Mouse (Mus musculus): ENCODE measurements around the gene Aass. TPM values are rescaled to one million over a fixed set of nuclear protein-coding genes. Genes with fewer than 3 reads are reported as not detected.
A peak's percentile ranks its signal among the peaks of the same experiment; 100 is the strongest.
"Not testable (repeated sequence)": the region's sequence is repeated elsewhere in the genome, so short reads cannot be mapped to it uniquely, and the experiment has no call there.

Gene Aass
- polyA plus RNA-seq, 1 experiment from 2014 or later = 4.9 TPM

DNA sequence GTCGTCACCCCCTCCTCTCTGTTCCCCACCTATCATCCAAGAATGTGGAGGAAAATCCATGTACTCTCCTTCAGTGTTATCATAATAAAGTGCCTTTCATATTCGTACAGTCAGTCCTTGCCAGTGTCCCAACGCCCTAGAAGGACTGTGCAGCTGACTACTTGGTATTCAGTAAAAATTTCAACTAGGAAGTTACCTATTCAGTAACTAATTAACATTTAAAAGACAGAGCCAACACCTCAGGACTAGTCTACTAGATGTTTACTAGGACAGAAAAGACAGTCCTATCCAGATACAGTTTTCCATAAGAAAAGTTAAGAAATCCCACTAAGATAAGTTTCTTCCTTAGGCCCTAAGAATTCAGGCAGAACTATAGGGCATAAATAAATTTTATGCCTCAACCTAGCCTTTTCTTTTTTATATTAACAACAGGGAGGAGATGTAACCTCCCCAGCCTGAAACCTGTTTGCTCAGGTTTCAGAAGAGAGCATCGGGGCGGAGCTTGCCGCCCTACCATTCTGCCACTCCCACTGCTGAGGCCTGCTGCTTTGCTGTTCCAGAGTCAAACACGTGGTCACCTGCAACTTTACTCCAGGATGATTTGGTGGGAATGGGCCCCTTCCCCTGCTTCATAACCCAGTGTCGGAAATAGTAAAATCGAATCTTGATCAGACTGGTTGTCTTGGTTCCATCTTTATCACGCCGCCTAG, 42.3 kb downstream of the Aass start:
- H3K4me3 ChIP-seq (ENCODE audit: low read depth, low read length); H3K9me3 ChIP-seq (replicated peaks; ENCODE audit: control insufficient read depth, low read length); H3K9ac ChIP-seq (replicated peaks; ENCODE audit: low read length); DNase-seq (ENCODE audit: low spot score); H3K4me2 ChIP-seq (ENCODE audit: low read depth, low read length); H3K27ac ChIP-seq (replicated peaks; ENCODE audit: low read depth, low read length); H3K4me1 ChIP-seq (ENCODE audit: control insufficient read depth, insufficient read depth, low read length); H3K36me3 ChIP-seq (replicated peaks; ENCODE audit: control insufficient read depth, insufficient read depth, low read depth, low read length); ATAC-seq (replicated peaks; ENCODE audit: insufficient number of reproducible peaks, low FRiP score, low TSS enrichment, low read depth); H3K27me3 ChIP-seq (ENCODE audit: control insufficient read depth, insufficient read depth, low read length): not testable (repeated sequence)
- 90% methylated on average over 11 of the region's 11 CpGs for WGBS

DNA sequence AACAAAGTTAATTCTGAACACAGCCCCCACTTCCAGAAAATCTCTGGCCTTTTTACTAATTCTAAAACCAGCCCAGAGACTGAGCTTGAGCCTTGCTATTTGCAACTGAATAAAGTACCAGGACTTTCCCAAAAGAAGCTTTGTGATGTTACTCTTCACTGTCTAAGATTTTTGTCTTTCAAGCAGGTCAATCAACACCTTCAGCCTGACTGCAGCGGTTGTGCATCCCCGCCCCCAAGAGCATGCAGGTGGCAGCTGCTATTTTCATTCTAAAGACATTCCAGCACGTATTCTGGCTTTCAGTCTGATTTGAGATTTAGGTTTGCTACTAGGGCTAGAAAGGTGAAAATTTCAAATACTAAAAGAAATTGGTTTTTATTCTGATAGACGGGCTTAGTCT, 43.5 kb downstream of the Aass start:
- H3K27me3 ChIP-seq (ENCODE audit: control insufficient read depth, insufficient read depth, low read length); H3K9me3 ChIP-seq (replicated peaks; ENCODE audit: control insufficient read depth, low read length); H3K27ac ChIP-seq (replicated peaks; ENCODE audit: low read depth, low read length); DNase-seq (ENCODE audit: low spot score); H3K4me2 ChIP-seq (ENCODE audit: low read depth, low read length); H3K4me1 ChIP-seq (ENCODE audit: control insufficient read depth, insufficient read depth, low read length); ATAC-seq (replicated peaks; ENCODE audit: insufficient number of reproducible peaks, low FRiP score, low TSS enrichment, low read depth); H3K9ac ChIP-seq (replicated peaks; ENCODE audit: low read length); H3K4me3 ChIP-seq (ENCODE audit: low read depth, low read length); H3K36me3 ChIP-seq (replicated peaks; ENCODE audit: control insufficient read depth, insufficient read depth, low read depth, low read length): not testable (repeated sequence)
- 67% methylated on average over 4 of the region's 4 CpGs for WGBS

GRCm38 (mm10) chr6:23084587-23085421, 48.0 kb downstream of the Aass start:
- 90% methylated on average over 5 of the region's 5 CpGs for WGBS

DNA sequence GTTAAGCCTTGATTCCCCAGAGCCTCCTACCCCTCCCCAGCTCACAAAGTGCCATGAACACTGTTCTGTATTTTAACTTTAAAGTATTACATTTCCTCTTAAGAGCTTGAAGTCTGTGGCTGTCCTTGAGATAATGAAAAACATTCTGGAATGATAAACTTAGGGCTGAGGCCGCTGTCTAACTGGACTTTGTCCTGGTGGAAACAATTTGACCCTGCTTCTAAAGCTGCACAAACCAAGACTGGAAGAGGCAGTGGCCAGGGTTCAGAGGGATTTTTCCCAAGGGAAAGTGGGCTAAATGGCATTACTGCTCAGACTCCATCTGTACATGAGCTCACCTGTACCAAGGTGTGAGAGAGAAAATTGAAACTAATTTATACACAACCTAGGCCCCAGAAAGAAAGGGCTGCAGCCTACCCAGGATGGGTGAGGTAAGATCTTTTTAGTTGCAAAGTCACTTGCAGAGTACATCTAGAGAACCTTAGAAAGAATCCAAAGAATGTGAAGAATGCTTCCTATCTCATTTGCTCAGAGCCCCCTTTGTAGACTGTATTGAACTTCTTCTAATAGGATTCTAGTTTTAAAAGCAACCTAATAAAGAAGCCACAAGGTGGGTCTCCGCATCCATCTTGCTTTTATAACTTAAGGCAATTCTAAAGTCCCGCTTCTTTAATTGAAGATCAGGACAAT, 52.6 kb downstream of the Aass start:
- Histone ChIP-seq H3K36me3 (replicated peaks; ENCODE audit: control insufficient read depth, insufficient read depth, low read depth, low read length) (no peaks in the 10 kb centered on the region), H3K9ac (replicated peaks; ENCODE audit: low read length) (no peak overlapping the region), H3K4me2 (ENCODE audit: low read depth, low read length) (no peak overlapping the region), H3K27ac (replicated peaks; ENCODE audit: low read depth, low read length) (no peak overlapping the region), H3K27me3 (ENCODE audit: control insufficient read depth, insufficient read depth, low read length) (no peaks in the 10 kb centered on the region), H3K9me3 (replicated peaks; ENCODE audit: control insufficient read depth, low read length) (no peaks in the 10 kb centered on the region), H3K4me1 (ENCODE audit: control insufficient read depth, insufficient read depth, low read length) (no peaks in the 10 kb centered on the region), H3K4me3 (ENCODE audit: low read depth, low read length) (no peak overlapping the region)
- DNase-seq (ENCODE audit: low spot score) = peak; percentile 20
- no peak for ATAC-seq (replicated peaks; ENCODE audit: insufficient number of reproducible peaks, low FRiP score, low TSS enrichment, low read depth)
- WGBS = 46% methylated on average over 3 of the region's 3 CpGs

More at GRCm38 (mm10) chr6:23084587-23085421, 48.0 kb downstream of the Aass start:
- Histone ChIP-seq H3K4me1 (ENCODE audit: control insufficient read depth, insufficient read depth, low read length) (no peaks in the 10 kb centered on the region), H3K9ac (replicated peaks; ENCODE audit: low read length) (no peak overlapping the region), H3K4me3 (ENCODE audit: low read depth, low read length) (no peak overlapping the region), H3K27ac (replicated peaks; ENCODE audit: low read depth, low read length) (no peak overlapping the region), H3K27me3 (ENCODE audit: control insufficient read depth, insufficient read depth, low read length) (no peaks in the 10 kb centered on the region), H3K4me2 (ENCODE audit: low read depth, low read length) (no peak overlapping the region), H3K36me3 (replicated peaks; ENCODE audit: control insufficient read depth, insufficient read depth, low read depth, low read length) (no peaks in the 10 kb centered on the region), H3K9me3 (replicated peaks; ENCODE audit: control insufficient read depth, low read length) (no peaks in the 10 kb centered on the region)
- ATAC-seq (replicated peaks; ENCODE audit: insufficient number of reproducible peaks, low FRiP score, low TSS enrichment, low read depth) (no peak), DNase-seq (ENCODE audit: low spot score) (no peak)

- DNase-seq (ENCODE audit: low spot score) (no peak), ATAC-seq (replicated peaks; ENCODE audit: insufficient number of reproducible peaks, low FRiP score, low TSS enrichment, low read depth) (no peak)
- H3K9ac ChIP-seq (replicated peaks; ENCODE audit: low read length) = no peak overlapping the region
- H3K4me2 ChIP-seq (ENCODE audit: low read depth, low read length) = no peak overlapping the region
- H3K9me3 ChIP-seq (replicated peaks; ENCODE audit: control insufficient read depth, low read length) = no peaks in the 10 kb centered on the region
- H3K4me1 ChIP-seq (ENCODE audit: control insufficient read depth, insufficient read depth, low read length) = no peaks in the 10 kb centered on the region
- 81% methylated on average over 2 of the region's 2 CpGs for WGBS
- H3K27me3 ChIP-seq (ENCODE audit: control insufficient read depth, insufficient read depth, low read length) = no peaks in the 10 kb centered on the region
- H3K27ac ChIP-seq (replicated peaks; ENCODE audit: low read depth, low read length) = no peak overlapping the region
- H3K36me3 ChIP-seq (replicated peaks; ENCODE audit: control insufficient read depth, insufficient read depth, low read depth, low read length) = no peaks in the 10 kb centered on the region
- H3K4me3 ChIP-seq (ENCODE audit: low read depth, low read length) = no peak overlapping the region
These were observed 54.5 kb downstream of the Aass start for GRCm38 (mm10) chr6:23078273-23078672.

DNA sequence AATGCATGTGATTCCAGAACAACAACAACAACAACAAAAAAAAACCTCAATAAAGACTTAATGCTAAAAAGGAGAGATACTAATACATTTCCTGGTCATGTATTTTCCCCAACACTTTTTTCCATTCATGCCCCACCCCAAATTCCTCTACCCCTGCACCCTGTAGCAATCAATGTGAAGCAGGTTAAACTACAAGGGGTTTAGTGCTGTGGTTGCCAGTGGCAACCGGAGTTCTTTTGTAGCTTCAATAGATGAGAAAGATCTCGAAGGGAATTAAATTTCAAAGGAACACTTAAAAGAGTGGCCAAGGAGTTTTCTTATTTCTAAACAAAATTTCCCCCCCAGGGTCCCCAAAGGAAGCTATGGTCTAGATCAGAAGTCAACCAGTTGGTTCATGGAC, 56.7 kb downstream of the Aass start:
- no peak overlapping the region for H3K4me2 ChIP-seq (ENCODE audit: low read depth, low read length)
- no peaks in the 10 kb centered on the region for H3K36me3 ChIP-seq (replicated peaks; ENCODE audit: control insufficient read depth, insufficient read depth, low read depth, low read length)
- H3K27ac ChIP-seq (replicated peaks; ENCODE audit: low read depth, low read length) = no peak overlapping the region
- 60% methylated on average over 2 of the region's 2 CpGs for WGBS
- no peak overlapping the region for H3K9ac ChIP-seq (replicated peaks; ENCODE audit: low read length)
- ATAC-seq (replicated peaks; ENCODE audit: insufficient number of reproducible peaks, low FRiP score, low TSS enrichment, low read depth) (no peak), DNase-seq (ENCODE audit: low spot score) (no peak)
- no peaks in the 10 kb centered on the region for H3K4me1 ChIP-seq (ENCODE audit: control insufficient read depth, insufficient read depth, low read length)
- no peaks in the 10 kb centered on the region for H3K9me3 ChIP-seq (replicated peaks; ENCODE audit: control insufficient read depth, low read length)
- H3K27me3 ChIP-seq (ENCODE audit: control insufficient read depth, insufficient read depth, low read length) = no peaks in the 10 kb centered on the region
- H3K4me3 ChIP-seq (ENCODE audit: low read depth, low read length) = no peak overlapping the region

GRCm38 (mm10) chr6:23055734-23056133, 77.1 kb downstream of the Aass start:
- H3K9ac ChIP-seq (replicated peaks; ENCODE audit: low read length) = no peak overlapping the region
- ATAC-seq (replicated peaks; ENCODE audit: insufficient number of reproducible peaks, low FRiP score, low TSS enrichment, low read depth) = no peak
- 84% methylated on average over 5 of the region's 5 CpGs for WGBS

DNA sequence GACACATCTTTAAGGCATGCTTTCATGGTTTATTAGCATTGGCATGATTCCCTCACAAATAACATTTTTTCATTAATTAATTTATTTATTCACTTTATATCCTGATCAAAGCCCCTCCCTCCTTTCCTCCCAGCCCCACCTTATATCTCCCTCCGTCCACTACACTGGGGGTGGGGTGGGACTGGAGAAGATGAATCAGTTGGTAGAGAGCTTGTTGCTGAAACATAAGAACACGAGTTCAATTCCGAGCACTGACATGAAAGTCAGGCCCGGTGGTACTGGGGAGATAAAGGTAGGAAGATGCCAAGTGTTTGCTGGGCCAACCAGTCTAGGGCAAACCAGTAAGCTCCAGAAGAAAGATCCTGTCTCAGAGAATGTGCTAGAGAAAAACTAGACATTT, 84.0 kb downstream of the Aass start:
- H3K9ac ChIP-seq (replicated peaks; ENCODE audit: low read length) = no peak overlapping the region
- no peaks in the 10 kb centered on the region for H3K36me3 ChIP-seq (replicated peaks; ENCODE audit: control insufficient read depth, insufficient read depth, low read depth, low read length)
- 82% methylated on average over 4 of the region's 4 CpGs for WGBS
- H3K27ac ChIP-seq (replicated peaks; ENCODE audit: low read depth, low read length) = no peak overlapping the region
- no peaks in the 10 kb centered on the region for H3K27me3 ChIP-seq (ENCODE audit: control insufficient read depth, insufficient read depth, low read length)
- no peak overlapping the region for H3K4me2 ChIP-seq (ENCODE audit: low read depth, low read length)
- no peak for DNase-seq (ENCODE audit: low spot score)
- H3K9me3 ChIP-seq (replicated peaks; ENCODE audit: control insufficient read depth, low read length) = no peaks in the 10 kb centered on the region
- no peaks in the 10 kb centered on the region for H3K4me1 ChIP-seq (ENCODE audit: control insufficient read depth, insufficient read depth, low read length)
- no peak overlapping the region for H3K4me3 ChIP-seq (ENCODE audit: low read depth, low read length)
- ATAC-seq (replicated peaks; ENCODE audit: insufficient number of reproducible peaks, low FRiP score, low TSS enrichment, low read depth) = no peak

More at GRCm38 (mm10) chr6:23055734-23056133, 77.1 kb downstream of the Aass start:
- H3K4me3 ChIP-seq (ENCODE audit: low read depth, low read length) = no peak overlapping the region
- no peaks in the 10 kb centered on the region for H3K27me3 ChIP-seq (ENCODE audit: control insufficient read depth, insufficient read depth, low read length)
- no peak for DNase-seq (ENCODE audit: low spot score)
- no peak overlapping the region for H3K4me2 ChIP-seq (ENCODE audit: low read depth, low read length)
- H3K4me1 ChIP-seq (ENCODE audit: control insufficient read depth, insufficient read depth, low read length) = no peaks in the 10 kb centered on the region
- H3K9me3 ChIP-seq (replicated peaks; ENCODE audit: control insufficient read depth, low read length) = no peaks in the 10 kb centered on the region
- no peak overlapping the region for H3K27ac ChIP-seq (replicated peaks; ENCODE audit: low read depth, low read length)
- H3K36me3 ChIP-seq (replicated peaks; ENCODE audit: control insufficient read depth, insufficient read depth, low read depth, low read length) = no peaks in the 10 kb centered on the region

All from embryonic facial prominence, embryonic 11.5 days (tissue).